Mouse (Mus musculus) myocyte (in vitro differentiated cells): ENCODE measurements around the gene Tpst2. TPM values are rescaled to one million over a fixed set of nuclear protein-coding genes. Genes with fewer than 3 reads are reported as not detected.

Experiments
- H3K27me3 ChIP-seq: one replicate; pipeline ENCODE4 v1.6.1; 2011; ENCODE audit not compliant: control insufficient read depth, insufficient read depth, insufficient read length
- H3K36me3 ChIP-seq: one replicate; pipeline ENCODE4 v1.6.1; 2011; ENCODE audit not compliant: control insufficient read depth, insufficient read depth
- H3K4me2 ChIP-seq: one replicate; pipeline ENCODE4 v1.6.1; 2011; ENCODE audit warnings: low read depth, control low read depth
- H3K4me3 ChIP-seq: one replicate; pipeline ENCODE4 v1.5.1; 2011; ENCODE audit warnings: mild to moderate bottlenecking, control low read depth, moderate library complexity
- H3K79me2 ChIP-seq: one replicate; pipeline ENCODE4 v1.6.1; 2011; ENCODE audit not compliant: control insufficient read depth, insufficient read depth
- H3ac ChIP-seq: one replicate; pipeline ENCODE4 v1.6.1; 2011; ENCODE audit not compliant: control insufficient read depth, insufficient read length
- CEBPB ChIP-seq: IDR thresholded peaks from 2 replicates; pipeline ENCODE4 v1.6.1; 2011; ENCODE audit warnings: mild to moderate bottlenecking, moderate library complexity; ENCODE audit not compliant: poor library complexity, insufficient read depth, severe bottlenecking
- E2F4 ChIP-seq: IDR thresholded peaks from one replicate; pipeline ENCODE4 v1.6.1; 2011; ENCODE audit warnings: mild to moderate bottlenecking, control low read depth, moderate library complexity; ENCODE audit not compliant: insufficient read depth
- MAX ChIP-seq: IDR thresholded peaks from one replicate; pipeline ENCODE4 v1.6.1; 2011; ENCODE audit warnings: low read depth, mild to moderate bottlenecking, control low read depth
- MYOD1 ChIP-seq, 3 experiments: IDR thresholded peaks; one replicate each; pipeline ENCODE4 v1.6.1; 2011; ENCODE audit warnings: control low read depth in 2 of 3, low read depth in 2 of 3, mild to moderate bottlenecking in 2 of 3, moderate library complexity in 1 of 3; ENCODE audit not compliant: insufficient read length in 2 of 3, control insufficient read depth in 1 of 3
- POLR2AphosphoS2 ChIP-seq: IDR thresholded peaks from one replicate; pipeline ENCODE4 v1.6.1; 2011; ENCODE audit warnings: low read depth, control low read depth; ENCODE audit not compliant: insufficient read length
- REST ChIP-seq: IDR thresholded peaks from one replicate; pipeline ENCODE4 v1.6.1; 2011; ENCODE audit warnings: mild to moderate bottlenecking, control low read depth, moderate library complexity; ENCODE audit not compliant: insufficient read depth, insufficient read length
- TCF12 ChIP-seq: IDR thresholded peaks from one replicate; pipeline ENCODE4 v1.6.1; 2011; ENCODE audit warnings: mild to moderate bottlenecking, control low read depth; ENCODE audit not compliant: poor library complexity, insufficient read depth, severe bottlenecking
- TCF3 ChIP-seq: IDR thresholded peaks from one replicate; pipeline ENCODE4 v1.6.1; 2011; ENCODE audit warnings: low read depth, control low read depth; ENCODE audit not compliant: insufficient read length
- polyA plus RNA-seq: library from polyadenylated mRNA; unstranded; fragments of >200 nt; fragmentation: generic; extraction: Trizol; gene quantifications from one replicate; pipeline ENCODE4 v1.2.1, GENCODE M21; 2012; ENCODE audit warnings: missing spikeins

Tpst2 gene
- polyA plus RNA-seq, 1 experiment = 94.7 TPM

DNA sequence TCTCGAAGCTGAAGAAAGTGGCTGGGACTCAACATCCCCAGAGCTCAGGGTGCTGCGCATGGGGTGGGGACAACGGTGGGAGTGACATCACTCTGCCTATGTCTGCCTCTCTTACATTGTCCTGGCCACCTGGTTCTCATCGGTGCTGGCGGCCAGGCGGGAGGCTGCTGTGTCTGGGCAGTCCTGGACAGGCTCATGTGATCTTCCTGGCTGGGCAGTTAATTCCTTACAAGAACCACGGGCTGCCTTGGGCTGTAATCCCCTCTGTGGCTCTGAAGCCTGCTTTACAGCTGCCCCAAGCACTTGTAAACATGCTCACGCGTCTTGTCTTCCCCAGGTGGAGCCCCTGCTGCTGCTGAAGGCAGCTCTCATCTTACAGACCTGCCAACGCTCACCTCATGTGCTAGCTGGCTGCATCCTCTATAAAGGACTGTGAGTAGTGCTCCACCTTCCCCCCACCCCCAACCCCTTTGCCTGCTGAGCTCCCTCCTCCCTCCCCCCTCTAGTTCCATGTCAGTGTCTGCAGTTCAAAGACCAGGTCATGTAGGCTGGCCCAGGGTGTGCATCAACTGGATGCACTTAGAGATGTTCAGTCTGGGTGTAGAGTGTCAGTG lies 87.8 kb downstream of the Tpst2 start:
- H3K36me3 ChIP-seq = peaks cover 1% of the 10 kb centered on the region
- no peak overlapping the region for H3K4me2 ChIP-seq
- TF ChIP-seq POLR2AphosphoS2 (no peak), E2F4 (no peak), REST (no peak), TCF3 (no peak), MYOD1 (IDR thresholded peaks at IDR 0.05; ENCODE audit: control insufficient read depth in 1 of 3, insufficient read length in 2 of 3, low read depth in 2 of 3) (no peak), TCF12 (no peak), CEBPB (no peak), MAX (no peak)

More for the DNA sequence above, 87.8 kb downstream of the Tpst2 start:
- Histone ChIP-seq H3K79me2 (no peaks in the 10 kb centered on the region), H3K27me3 (no peaks in the 10 kb centered on the region), H3ac (no peak overlapping the region), H3K4me3 (no peak overlapping the region)

Other genes with a start within 250 kb of the Tpst2 start
- 2.8 TPM for gene Cryba4, start 24.2 kb upstream of the Tpst2 start, polyA plus RNA-seq
- 0.36 TPM for gene Crybb1, start 20.9 kb upstream of the Tpst2 start, polyA plus RNA-seq
- 31.7 TPM for gene Tfip11, start 49.7 kb downstream of the Tpst2 start, polyA plus RNA-seq
- gene Srrd, start 66.3 kb downstream of the Tpst2 start, polyA plus RNA-seq = 19.0 TPM
- 19.1 TPM for gene Hps4, start 66.4 kb downstream of the Tpst2 start, polyA plus RNA-seq
- gene Gm6583, start 79.3 kb downstream of the Tpst2 start, polyA plus RNA-seq = 0.04 TPM
- gene Asphd2, start 118.2 kb downstream of the Tpst2 start, polyA plus RNA-seq = 0.67 TPM
- gene Gm6588, start 172.7 kb downstream of the Tpst2 start, polyA plus RNA-seq = not detected